Mouse (Mus musculus) C2C12 (cell line): ENCODE measurements at regions not wholly inside any gene's neighbourhood (a gene's known extent, or its start where the extent isn't known, plus 50 kb on each side); places are given as distances from the start of the nearest gene placed in this dataset.

Experiments
- CEBPB ChIP-seq: IDR thresholded peaks from one replicate; pipeline ENCODE4 v1.6.1; 2011; ENCODE audit warnings: low read depth, mild to moderate bottlenecking, control low read depth, moderate library complexity
- CTCF ChIP-seq: IDR thresholded peaks from one replicate; pipeline ENCODE4 v1.5.1; 2011; ENCODE audit not compliant: control insufficient read depth, insufficient read depth, insufficient read length
- FOSL1 ChIP-seq: IDR thresholded peaks from one replicate; pipeline ENCODE4 v1.8.0; 2011; ENCODE audit warnings: mild to moderate bottlenecking, low read length; ENCODE audit not compliant: poor library complexity, insufficient read depth, severe bottlenecking
- MAX ChIP-seq: IDR thresholded peaks from one replicate; pipeline ENCODE4 v1.6.1; 2011; ENCODE audit warnings: mild to moderate bottlenecking, control low read depth
- MYOD1 ChIP-seq: IDR thresholded peaks from one replicate; pipeline ENCODE4 v1.6.1; 2011; ENCODE audit warnings: low read depth; ENCODE audit not compliant: control insufficient read depth, insufficient read length
- MYOG ChIP-seq: IDR thresholded peaks from one replicate; pipeline ENCODE4 v1.6.1; 2011; ENCODE audit not compliant: control insufficient read depth, insufficient read length; ENCODE audit errors: extremely low read depth
- USF1 ChIP-seq: IDR thresholded peaks from one replicate; pipeline ENCODE4 v1.6.1; 2011; ENCODE audit warnings: low read depth, mild to moderate bottlenecking, control low read depth, moderate library complexity

DNA sequence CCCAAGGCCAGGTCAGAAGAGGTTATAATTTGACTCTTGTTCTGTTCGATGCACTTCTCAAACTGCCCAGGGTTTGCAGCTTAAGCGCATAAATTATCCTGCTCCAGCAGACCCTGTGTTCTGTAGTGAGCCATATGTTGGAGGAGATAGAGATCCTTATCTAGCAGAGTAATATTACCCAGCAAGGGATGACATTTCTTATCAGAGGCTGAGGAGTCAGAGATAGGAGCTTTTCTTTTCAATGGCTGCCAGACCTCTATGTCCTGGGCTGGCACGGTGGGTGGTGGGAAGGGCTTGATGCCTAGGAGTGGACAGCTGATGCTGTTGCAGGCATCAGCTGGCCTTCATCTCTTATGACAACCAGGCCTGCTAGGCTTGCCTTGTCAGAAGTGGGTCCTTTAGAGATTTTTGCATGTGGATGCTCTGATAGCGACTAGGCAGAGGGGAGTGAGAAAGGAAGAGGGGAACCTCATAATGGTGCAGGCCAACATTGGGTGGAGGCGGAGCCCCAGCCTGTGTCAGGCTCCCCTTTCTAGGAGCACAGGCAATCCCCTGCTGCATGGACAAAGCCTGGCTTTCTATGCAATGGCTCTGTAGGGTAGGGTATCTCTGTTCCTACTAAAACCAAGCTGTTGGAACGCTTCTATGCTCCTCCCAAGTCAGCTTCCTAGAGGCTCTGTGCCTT lies 1300.5 kb upstream of the A1bg start:
- TF ChIP-seq CTCF (no peak), USF1 (no peak), MAX (no peak), CEBPB (no peak), FOSL1 (no peak), MYOG (no peak), MYOD1 (no peak)
